ENCODE assay signal across 9 mouse cellular contexts in genomic region chr10:24926962-24927720, GRCm38 (mm10). TPM values are rescaled to one million over a fixed set of nuclear protein-coding genes. Genes with fewer than 3 reads are reported as not detected.
A peak's percentile ranks its signal among the peaks of the same experiment; 100 is the strongest.
DNase-seq lines count a peak whose midpoint lies in the region; ATAC-seq lines count a peak whose summit lies in the region.
"Had no signal": no experiment of that assay in that cellular context is flagged by ENCODE, and none has a peak within 500 bp of the region (broad histone marks: within the 10 kb centered on the region; RNA-seq: fewer than 3 reads in every experiment).

Gene Arg1 (minus strand): TSS chr10:24927484.

- H3K9ac ChIP-seq in midbrain, embryonic 11.5 days (ENCODE audit: low read length): no peak within 1 kb of the TSS
- no peak within 1 kb of the TSS for H3K9ac ChIP-seq in limb, embryonic 13.5 days
- H3K9ac ChIP-seq in stomach, embryonic 15.5 days: no peak within 1 kb of the TSS

- no peaks in the 10 kb centered on the region for H3K36me3 ChIP-seq in midbrain, embryonic 10.5 days
- H3K36me3 ChIP-seq in midbrain, embryonic 11.5 days (ENCODE audit: control insufficient read depth, insufficient read depth, low read length): no peaks in the 10 kb centered on the region
- H3K36me3 ChIP-seq in limb, embryonic 13.5 days: no peaks in the 10 kb centered on the region
- H3K36me3 ChIP-seq in stomach, embryonic 15.5 days: no peaks in the 10 kb centered on the region

- H3K4me3 ChIP-seq in midbrain, embryonic 10.5 days: no peak within 1 kb of the TSS
- no peak within 1 kb of the TSS for H3K4me3 ChIP-seq in midbrain, embryonic 11.5 days (ENCODE audit: low read depth, low read length)
- peak within 1 kb of the TSS; percentile 6; the same call in 1 of the 2 replicates for H3K4me3 ChIP-seq in limb, embryonic 13.5 days
- H3K4me3 ChIP-seq in stomach, embryonic 15.5 days (replicated peaks): no peak within 1 kb of the TSS

- H3K27me3 ChIP-seq in midbrain, embryonic 10.5 days (ENCODE audit: low read depth, poor library complexity, severe bottlenecking): no peaks in the 10 kb centered on the region
- H3K27me3 ChIP-seq in midbrain, embryonic 11.5 days (ENCODE audit: control insufficient read depth, insufficient read depth, low read length): no peaks in the 10 kb centered on the region
- no peaks in the 10 kb centered on the region for H3K27me3 ChIP-seq in limb, embryonic 13.5 days
- no peaks in the 10 kb centered on the region for H3K27me3 ChIP-seq in stomach, embryonic 15.5 days (replicated peaks)

- no peak within 1 kb of the TSS for H3K27ac ChIP-seq in midbrain, embryonic 10.5 days (replicated peaks)
- H3K27ac ChIP-seq in midbrain, embryonic 11.5 days (ENCODE audit: low read depth, low read length): no peak within 1 kb of the TSS
- peak within 1 kb of the TSS; percentile 56; the same call in 1 of the 2 replicates for H3K27ac ChIP-seq in limb, embryonic 13.5 days
- H3K27ac ChIP-seq in stomach, embryonic 15.5 days: no peak within 1 kb of the TSS

- 70% methylated on average over 14 of the region's 14 CpGs for WGBS in midbrain, embryonic 10.5 days
- 73% methylated on average over 14 of the region's 14 CpGs for WGBS in midbrain, embryonic 11.5 days
- 11% methylated on average over 14 of the region's 14 CpGs for WGBS in limb, embryonic 13.5 days
- 21% methylated on average over 14 of the region's 14 CpGs for WGBS in stomach, embryonic 15.5 days

- no peaks in the 10 kb centered on the region for H3K9me3 ChIP-seq in midbrain, embryonic 10.5 days (replicated peaks)
- no peaks in the 10 kb centered on the region for H3K9me3 ChIP-seq in midbrain, embryonic 11.5 days (ENCODE audit: control insufficient read depth, low read length)
- H3K9me3 ChIP-seq in limb, embryonic 13.5 days: no peaks in the 10 kb centered on the region
- no peaks in the 10 kb centered on the region for H3K9me3 ChIP-seq in stomach, embryonic 15.5 days

- DNase-seq in adrenal gland, postnatal 10 days: peak; percentile 22
- no peak for DNase-seq in adrenal gland, adult 8-10 months
- DNase-seq in midbrain, embryonic 10.5 days (ENCODE audit: low spot score): peak; percentile 16
- DNase-seq in midbrain, embryonic 11.5 days (ENCODE audit: low spot score, missing footprints): no peak
- no peak for DNase-seq in spleen, postnatal 4 days (ENCODE audit: low spot score in 2 of 2)
- DNase-seq in cerebellum, adult 9-10 months: no peak
- DNase-seq: right cerebral cortex, postnatal 25 days had no signal

- H3K4me2 ChIP-seq in midbrain, embryonic 11.5 days: no peak within 1 kb of the TSS
- H3K4me2 ChIP-seq in limb, embryonic 13.5 days (replicated peaks): peak within 1 kb of the TSS; percentile 54
- H3K4me2 ChIP-seq in stomach, embryonic 15.5 days: peak within 1 kb of the TSS; percentile 39

- no peak for ATAC-seq in midbrain, embryonic 11.5 days (ENCODE audit: low FRiP score)
- peak; percentile 89 for ATAC-seq in limb, embryonic 13.5 days (ENCODE audit: low FRiP score, low read depth)
- ATAC-seq in stomach, embryonic 15.5 days (ENCODE audit: insufficient read depth, low FRiP score, low read depth): no peak

- H3K4me1 ChIP-seq in midbrain, embryonic 10.5 days: peaks cover 17% of the 10 kb centered on the region
- H3K4me1 ChIP-seq in midbrain, embryonic 11.5 days (ENCODE audit: control insufficient read depth, insufficient read depth, low read length): no peaks in the 10 kb centered on the region
- H3K4me1 ChIP-seq in limb, embryonic 13.5 days: peaks cover 24% of the 10 kb centered on the region
- peaks cover 6% of the 10 kb centered on the region; the same call in 1 of the 2 replicates for H3K4me1 ChIP-seq in stomach, embryonic 15.5 days

RNA-seq across cellular contexts. Expression of gene Arg1, which starts in this region (rescaled TPM):
- 100 to 1,000 TPM in 1 of 2 experiments, 10 to 100 TPM in 1; 21.3 to 126 TPM for total RNA-seq in adrenal gland, postnatal 10 days (2021)
- under 1 TPM in 2 of 4 experiments, not detected in 2; 0.44 to 0.59 TPM for total RNA-seq in adrenal gland, adult 8-10 months (2022)
- polyA plus RNA-seq in midbrain, embryonic 10.5 days (2016; fragmentation: Nextera tagmentation; extraction: Ambion mirVana): 1.3 and 1.5 TPM in 2 replicates
- 1.9 and 2.0 TPM in 2 replicates for polyA plus RNA-seq in midbrain, embryonic 11.5 days (2014; fragmentation: Nextera tagmentation; extraction: Ambion mirVana)
- 3.3 and 3.9 TPM in 2 replicates for polyA plus RNA-seq in limb, embryonic 13.5 days (2015; fragmentation: Nextera tagmentation; extraction: Ambion mirVana)
- 20.6 and 47.5 TPM in 2 replicates for polyA plus RNA-seq in stomach, embryonic 15.5 days (2015; fragmentation: Nextera tagmentation; extraction: Ambion mirVana)

Comparison
In these comparisons a context has a peak if more than half of its experiments do, and no peak if none do; other contexts are left out.
1. RNA of gene Arg1 (total RNA-seq): 21.3 to 126 TPM in adrenal gland, postnatal 10 days; 0.44 to 0.59 TPM in adrenal gland, adult 8-10 months; every median in the first group is over 10 times any median in the second.
2. DNase-seq: peak in adrenal gland, postnatal 10 days (single experiment) and midbrain, embryonic 10.5 days (single experiment); none in adrenal gland, adult 8-10 months (single experiment), midbrain, embryonic 11.5 days (single experiment), spleen, postnatal 4 days (0 of 2) and cerebellum, adult 9-10 months (single experiment).